Mouse (Mus musculus): ENCODE measurements at regions not wholly inside any gene's neighbourhood (a gene's known extent, or its start where the extent isn't known, plus 50 kb on each side); places are given as distances from the start of the nearest gene placed in this dataset.

- no peaks in the 10 kb centered on the region for H3K9me3 ChIP-seq (ENCODE audit: control insufficient read depth, low read length)
- DNase-seq (ENCODE audit: low spot score) (no peak), ATAC-seq (ENCODE audit: low FRiP score) (no peak)
- H3K4me2 ChIP-seq (replicated peaks; ENCODE audit: low read depth, low read length), result no peak overlapping the region
- no peak overlapping the region for H3K27ac ChIP-seq (ENCODE audit: low read depth, low read length)
- no peak overlapping the region for H3K9ac ChIP-seq (ENCODE audit: low read depth, low read length)
- H3K36me3 ChIP-seq (ENCODE audit: control insufficient read depth, insufficient read depth, low read length), result no peaks in the 10 kb centered on the region
- H3K4me1 ChIP-seq (replicated peaks; ENCODE audit: control insufficient read depth, insufficient read depth, low read length), result peaks cover 4% of the 10 kb centered on the region; the same call in 1 of the 2 replicates
- H3K27me3 ChIP-seq (ENCODE audit: control insufficient read depth, insufficient read depth, low read length), result no peaks in the 10 kb centered on the region
- H3K4me3 ChIP-seq (ENCODE audit: low read depth, low read length), result no peak overlapping the region
- WGBS, result 91% methylated on average over 2 of the region's 2 CpGs
These were observed 126.5 kb upstream of the Krr1 start for GRCm38 (mm10) chr10:111845946-111846345.

GRCm38 (mm10) chr10:111854254-111854653 is 118.2 kb upstream of the Krr1 start:
- Histone ChIP-seq H3K9me3 (ENCODE audit: control insufficient read depth, low read length) (no peaks in the 10 kb centered on the region), H3K36me3 (ENCODE audit: control insufficient read depth, insufficient read depth, low read length) (no peaks in the 10 kb centered on the region), H3K4me2 (replicated peaks; ENCODE audit: low read depth, low read length) (no peak overlapping the region), H3K4me1 (replicated peaks; ENCODE audit: control insufficient read depth, insufficient read depth, low read length) (no peaks in the 10 kb centered on the region), H3K27me3 (ENCODE audit: control insufficient read depth, insufficient read depth, low read length) (no peaks in the 10 kb centered on the region), H3K4me3 (ENCODE audit: low read depth, low read length) (no peak overlapping the region), H3K9ac (ENCODE audit: low read depth, low read length) (no peak overlapping the region), H3K27ac (ENCODE audit: low read depth, low read length) (no peak overlapping the region)
- 91% methylated on average over 5 of the region's 5 CpGs for WGBS
- DNase-seq (ENCODE audit: low spot score) (no peak), ATAC-seq (ENCODE audit: low FRiP score) (no peak)

GRCm38 (mm10) chr10:111855496-111855895 is 117.0 kb upstream of the Krr1 start:
- Histone ChIP-seq H3K4me2 (replicated peaks; ENCODE audit: low read depth, low read length) (no peak overlapping the region), H3K9me3 (ENCODE audit: control insufficient read depth, low read length) (no peaks in the 10 kb centered on the region)
- 94% methylated on average over 18 of the region's 18 CpGs for WGBS

GRCm38 (mm10) chr10:111858403-111858802 is 114.1 kb upstream of the Krr1 start:
- Histone ChIP-seq H3K27ac (ENCODE audit: low read depth, low read length) (no peak overlapping the region), H3K9ac (ENCODE audit: low read depth, low read length) (no peak overlapping the region), H3K4me2 (replicated peaks; ENCODE audit: low read depth, low read length) (no peak overlapping the region), H3K27me3 (ENCODE audit: control insufficient read depth, insufficient read depth, low read length) (no peaks in the 10 kb centered on the region), H3K4me1 (replicated peaks; ENCODE audit: control insufficient read depth, insufficient read depth, low read length) (no peaks in the 10 kb centered on the region), H3K4me3 (ENCODE audit: low read depth, low read length) (no peak overlapping the region), H3K36me3 (ENCODE audit: control insufficient read depth, insufficient read depth, low read length) (no peaks in the 10 kb centered on the region), H3K9me3 (ENCODE audit: control insufficient read depth, low read length) (no peaks in the 10 kb centered on the region)
- ATAC-seq (ENCODE audit: low FRiP score) (no peak), DNase-seq (ENCODE audit: low spot score) (no peak)
- 93% methylated on average over 6 of the region's 6 CpGs for WGBS

More at GRCm38 (mm10) chr10:111855496-111855895, 117.0 kb upstream of the Krr1 start:
- H3K9ac ChIP-seq (ENCODE audit: low read depth, low read length), result no peak overlapping the region
- no peaks in the 10 kb centered on the region for H3K27me3 ChIP-seq (ENCODE audit: control insufficient read depth, insufficient read depth, low read length)
- no peak overlapping the region for H3K27ac ChIP-seq (ENCODE audit: low read depth, low read length)
- no peak for ATAC-seq (ENCODE audit: low FRiP score)
- no peak for DNase-seq (ENCODE audit: low spot score)
- no peaks in the 10 kb centered on the region for H3K4me1 ChIP-seq (replicated peaks; ENCODE audit: control insufficient read depth, insufficient read depth, low read length)
- no peak overlapping the region for H3K4me3 ChIP-seq (ENCODE audit: low read depth, low read length)
- no peaks in the 10 kb centered on the region for H3K36me3 ChIP-seq (ENCODE audit: control insufficient read depth, insufficient read depth, low read length)

GRCm38 (mm10) chr10:111865286-111865830 is 107.1 kb upstream of the Krr1 start:
- ATAC-seq (ENCODE audit: low FRiP score) (no peak), DNase-seq (ENCODE audit: low spot score) (no peak)
- Histone ChIP-seq H3K9me3 (ENCODE audit: control insufficient read depth, low read length) (no peaks in the 10 kb centered on the region), H3K4me1 (replicated peaks; ENCODE audit: control insufficient read depth, insufficient read depth, low read length) (no peaks in the 10 kb centered on the region), H3K4me2 (replicated peaks; ENCODE audit: low read depth, low read length) (no peak overlapping the region), H3K9ac (ENCODE audit: low read depth, low read length) (no peak overlapping the region), H3K27me3 (ENCODE audit: control insufficient read depth, insufficient read depth, low read length) (no peaks in the 10 kb centered on the region), H3K4me3 (ENCODE audit: low read depth, low read length) (no peak overlapping the region), H3K27ac (ENCODE audit: low read depth, low read length) (no peak overlapping the region), H3K36me3 (ENCODE audit: control insufficient read depth, insufficient read depth, low read length) (no peaks in the 10 kb centered on the region)
- WGBS, result 85% methylated on average over 8 of the region's 8 CpGs

- ATAC-seq (ENCODE audit: low FRiP score) (peak; percentile 76), DNase-seq (ENCODE audit: low spot score) (peak; percentile 50)
- H3K4me3 ChIP-seq (ENCODE audit: low read depth, low read length), result no peak overlapping the region
- no peaks in the 10 kb centered on the region for H3K4me1 ChIP-seq (replicated peaks; ENCODE audit: control insufficient read depth, insufficient read depth, low read length)
- H3K27ac ChIP-seq (ENCODE audit: low read depth, low read length), result peak overlapping the region; percentile 54
- H3K27me3 ChIP-seq (ENCODE audit: control insufficient read depth, insufficient read depth, low read length), result no peaks in the 10 kb centered on the region
- H3K9me3 ChIP-seq (ENCODE audit: control insufficient read depth, low read length), result no peaks in the 10 kb centered on the region
- 0 out of 2 replicates have a peak overlapping the region, but pooled peaks have one; percentile 24 for H3K9ac ChIP-seq (ENCODE audit: low read depth, low read length)
- H3K4me2 ChIP-seq (replicated peaks; ENCODE audit: low read depth, low read length), result no peak overlapping the region
- H3K36me3 ChIP-seq (ENCODE audit: control insufficient read depth, insufficient read depth, low read length), result no peaks in the 10 kb centered on the region
- WGBS, result 19% methylated on average over 6 of the region's 6 CpGs
These were observed 105.4 kb upstream of the Krr1 start for GRCm38 (mm10) chr10:111867102-111867501.

GRCm38 (mm10) chr10:111867538-111867937 is 104.9 kb upstream of the Krr1 start:
- no peaks in the 10 kb centered on the region for H3K4me1 ChIP-seq (replicated peaks; ENCODE audit: control insufficient read depth, insufficient read depth, low read length)
- no peak overlapping the region for H3K4me2 ChIP-seq (replicated peaks; ENCODE audit: low read depth, low read length)
- ATAC-seq (ENCODE audit: low FRiP score) (peak; percentile 74; the same call in 1 of the 2 replicates), DNase-seq (ENCODE audit: low spot score) (peak; percentile 63)
- H3K27me3 ChIP-seq (ENCODE audit: control insufficient read depth, insufficient read depth, low read length), result no peaks in the 10 kb centered on the region
- no peak overlapping the region for H3K4me3 ChIP-seq (ENCODE audit: low read depth, low read length)
- 0 out of 2 replicates have a peak overlapping the region, but pooled peaks have one; percentile 24 for H3K9ac ChIP-seq (ENCODE audit: low read depth, low read length)
- no peaks in the 10 kb centered on the region for H3K9me3 ChIP-seq (ENCODE audit: control insufficient read depth, low read length)
- WGBS, result 3% methylated on average over 6 of the region's 6 CpGs
- peak overlapping the region; percentile 54 for H3K27ac ChIP-seq (ENCODE audit: low read depth, low read length)
- H3K36me3 ChIP-seq (ENCODE audit: control insufficient read depth, insufficient read depth, low read length), result no peaks in the 10 kb centered on the region

GRCm38 (mm10) chr10:111880354-111880753 is 92.1 kb upstream of the Krr1 start:
- no peak overlapping the region for H3K4me2 ChIP-seq (replicated peaks; ENCODE audit: low read depth, low read length)
- no peak overlapping the region for H3K9ac ChIP-seq (ENCODE audit: low read depth, low read length)
- H3K27ac ChIP-seq (ENCODE audit: low read depth, low read length), result no peak overlapping the region
- H3K9me3 ChIP-seq (ENCODE audit: control insufficient read depth, low read length), result no peaks in the 10 kb centered on the region
- WGBS, result 73% methylated on average over 3 of the region's 3 CpGs
- H3K4me1 ChIP-seq (replicated peaks; ENCODE audit: control insufficient read depth, insufficient read depth, low read length), result no peaks in the 10 kb centered on the region; the same call in 1 of the 2 replicates
- ATAC-seq (ENCODE audit: low FRiP score) (no peak), DNase-seq (ENCODE audit: low spot score) (no peak)
- no peak overlapping the region for H3K4me3 ChIP-seq (ENCODE audit: low read depth, low read length)
- no peaks in the 10 kb centered on the region for H3K36me3 ChIP-seq (ENCODE audit: control insufficient read depth, insufficient read depth, low read length)
- no peaks in the 10 kb centered on the region for H3K27me3 ChIP-seq (ENCODE audit: control insufficient read depth, insufficient read depth, low read length)

Data from hindbrain, embryonic 11.5 days (tissue).